Mouse (Mus musculus): ENCODE results near the gene Pfkfb4.
A peak's percentile ranks its signal among the peaks of the same experiment; 100 is the strongest.

Pfkfb4 gene

DNA sequence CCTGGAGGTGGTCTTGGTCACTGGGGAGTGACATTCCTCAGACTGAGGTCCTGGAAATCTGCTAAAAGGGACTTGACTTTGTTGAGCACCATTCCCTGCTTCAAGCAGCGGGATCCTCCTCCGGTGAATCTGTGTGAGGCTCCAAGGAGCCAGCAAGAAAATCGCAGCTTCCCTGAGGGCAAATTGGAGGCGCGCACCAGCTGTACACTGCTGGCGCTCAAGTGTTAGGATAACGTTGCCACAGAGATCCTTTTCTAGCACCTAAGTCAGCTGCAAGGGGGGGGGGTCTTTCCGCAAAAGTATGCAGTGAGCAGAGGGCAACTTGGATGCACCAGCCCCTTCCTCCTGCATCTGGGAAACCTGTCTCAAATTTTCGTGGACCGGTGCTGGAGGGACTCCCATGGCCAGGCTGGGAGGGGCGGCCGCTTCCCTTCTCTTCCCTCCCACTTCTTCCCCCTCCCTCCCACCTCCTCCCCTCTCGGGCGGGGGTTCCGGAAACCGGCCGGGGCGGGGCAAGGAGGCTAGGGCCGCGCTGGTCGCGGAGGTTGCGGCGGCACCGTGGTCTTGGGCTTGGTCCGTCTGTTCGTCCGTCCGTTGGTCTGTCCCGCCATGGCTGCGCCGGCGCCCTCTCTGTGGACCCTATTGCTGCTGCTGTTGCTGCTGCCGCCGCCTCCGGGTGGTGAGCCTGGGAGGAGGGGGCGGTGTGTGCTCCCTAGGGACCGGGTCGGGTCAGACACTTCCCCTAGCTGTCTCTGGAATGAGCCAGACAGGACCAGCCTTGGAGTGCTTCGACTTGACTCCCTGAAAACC is 46.7 kb downstream of the Pfkfb4 start, which contains the start of gene Shisa5:
Gene Shisa5, plus strand, starts transcription at position 480 of the 810 bp plus-strand sequence.
- DNase-seq (ENCODE audit: low spot score): no peak

- no peak for DNase-seq (ENCODE audit: low spot score)
Measured at GRCm38 (mm10) chr9:109038901-109039364, 47.4 kb downstream of the Pfkfb4 start.

- DNase-seq (ENCODE audit: low spot score): no peak
Measured at GRCm38 (mm10) chr9:109039681-109040080, 48.1 kb downstream of the Pfkfb4 start.

GRCm38 (mm10) chr9:109040216-109040615 is 48.6 kb downstream of the Pfkfb4 start:
- DNase-seq (ENCODE audit: low spot score): no peak

GRCm38 (mm10) chr9:109040906-109041305 is 49.3 kb downstream of the Pfkfb4 start:
- no peak for DNase-seq (ENCODE audit: low spot score)

- no peak for DNase-seq (ENCODE audit: low spot score)
Measured at GRCm38 (mm10) chr9:109041351-109041750, 49.8 kb downstream of the Pfkfb4 start.

- peak; percentile 54 for DNase-seq (ENCODE audit: low spot score)
Measured at GRCm38 (mm10) chr9:109046306-109046705, 54.7 kb downstream of the Pfkfb4 start.

DNA sequence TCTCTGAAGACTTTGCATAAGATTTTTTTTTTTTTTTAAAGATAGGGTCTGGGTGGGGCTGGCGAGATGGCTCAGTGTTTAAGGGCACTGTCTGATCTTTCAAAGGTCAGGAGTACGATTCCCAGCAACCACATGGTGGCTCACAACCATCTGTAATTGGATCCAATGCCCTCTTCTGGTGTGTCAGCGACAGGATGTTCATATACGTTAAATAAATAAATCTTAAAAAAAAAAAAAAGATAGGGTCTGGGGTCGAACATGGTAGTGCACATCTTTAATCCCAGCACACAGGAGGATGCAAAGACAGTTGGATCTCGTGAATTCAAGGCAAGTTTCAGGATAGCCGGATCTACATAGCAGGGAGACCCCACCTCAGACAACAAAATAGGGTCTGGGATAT is 57.7 kb downstream of the Pfkfb4 start:
- no peak for DNase-seq (ENCODE audit: low spot score)

DNA sequence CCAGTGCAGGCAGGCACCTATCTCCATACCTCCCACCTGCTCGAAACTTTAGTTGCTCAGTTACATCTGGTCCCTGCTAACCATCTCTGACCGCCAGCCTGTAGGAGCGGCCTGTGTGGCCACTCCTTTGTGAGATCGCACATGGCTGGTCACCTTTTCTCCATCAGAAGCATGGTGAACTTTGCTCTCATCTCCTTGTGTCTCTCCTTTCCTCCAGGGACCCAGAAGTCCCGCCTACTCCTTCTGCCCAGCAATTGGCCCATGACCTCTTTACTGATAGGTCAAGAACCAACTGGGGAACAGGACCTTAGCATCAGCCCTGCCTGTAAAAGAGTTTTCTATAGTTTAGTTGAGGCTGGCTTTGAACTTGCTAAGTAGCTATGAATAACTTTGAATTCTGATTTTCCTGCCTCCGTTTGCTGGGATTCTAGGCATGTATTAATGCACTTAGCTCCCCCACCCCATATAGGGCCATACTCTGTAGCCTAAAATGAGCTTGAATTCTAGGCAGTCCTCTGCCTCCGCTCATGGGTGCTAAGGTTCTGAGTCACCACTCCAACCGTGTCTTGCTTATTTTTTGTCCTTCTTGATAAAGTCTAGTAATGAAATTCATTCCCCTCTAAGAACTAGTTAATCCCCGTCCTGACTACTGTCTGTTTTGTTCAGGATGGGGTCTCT is 58.6 kb downstream of the Pfkfb4 start:
- no peak for DNase-seq (ENCODE audit: low spot score)

- DNase-seq (ENCODE audit: low spot score): no peak
Measured at GRCm38 (mm10) chr9:109050674-109050997, 59.1 kb downstream of the Pfkfb4 start.

GRCm38 (mm10) chr9:109051011-109051501 is 59.5 kb downstream of the Pfkfb4 start:
- DNase-seq (ENCODE audit: low spot score): no peak

DNA sequence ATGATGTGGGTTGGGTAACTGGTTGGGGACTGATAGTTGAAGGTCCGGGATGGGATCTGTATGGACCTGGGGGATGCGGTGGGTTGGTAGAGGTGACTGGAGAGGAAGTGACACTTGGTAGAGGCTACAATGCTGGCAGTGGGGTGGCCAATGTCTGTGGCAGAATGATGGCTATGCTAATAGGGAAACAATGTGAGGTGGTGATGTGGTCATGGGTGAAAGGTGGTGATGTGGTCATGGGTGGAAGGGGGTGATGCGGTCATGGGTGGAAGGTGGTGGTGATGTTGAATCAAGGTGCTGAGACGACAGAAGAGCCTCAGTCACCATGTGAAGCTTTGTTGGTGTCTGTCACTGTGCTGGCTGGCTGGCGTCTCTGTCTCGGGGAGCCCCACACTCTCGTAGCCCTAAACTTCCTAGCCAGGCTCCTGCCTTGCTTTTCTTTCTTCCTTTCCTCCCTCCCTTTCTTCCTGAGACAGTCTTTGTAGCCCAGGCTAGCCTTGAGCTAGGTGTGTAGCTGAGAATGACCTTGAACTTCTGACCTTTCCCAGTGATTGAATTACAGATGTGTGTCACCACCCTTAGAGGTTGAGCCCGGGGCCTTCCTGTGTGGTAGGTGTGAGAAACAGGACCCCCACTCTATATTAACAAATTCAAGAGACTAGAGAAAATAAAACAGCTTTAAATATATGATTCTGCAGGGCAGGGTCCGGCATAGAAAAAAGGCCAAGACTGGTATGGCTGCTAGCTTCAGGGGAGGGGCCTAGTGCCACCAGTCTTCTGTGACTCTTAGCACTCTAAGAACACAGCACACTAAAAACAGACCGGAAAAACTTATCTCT is 60.3 kb downstream of the Pfkfb4 start:
- DNase-seq (ENCODE audit: low spot score): no peak

DNA sequence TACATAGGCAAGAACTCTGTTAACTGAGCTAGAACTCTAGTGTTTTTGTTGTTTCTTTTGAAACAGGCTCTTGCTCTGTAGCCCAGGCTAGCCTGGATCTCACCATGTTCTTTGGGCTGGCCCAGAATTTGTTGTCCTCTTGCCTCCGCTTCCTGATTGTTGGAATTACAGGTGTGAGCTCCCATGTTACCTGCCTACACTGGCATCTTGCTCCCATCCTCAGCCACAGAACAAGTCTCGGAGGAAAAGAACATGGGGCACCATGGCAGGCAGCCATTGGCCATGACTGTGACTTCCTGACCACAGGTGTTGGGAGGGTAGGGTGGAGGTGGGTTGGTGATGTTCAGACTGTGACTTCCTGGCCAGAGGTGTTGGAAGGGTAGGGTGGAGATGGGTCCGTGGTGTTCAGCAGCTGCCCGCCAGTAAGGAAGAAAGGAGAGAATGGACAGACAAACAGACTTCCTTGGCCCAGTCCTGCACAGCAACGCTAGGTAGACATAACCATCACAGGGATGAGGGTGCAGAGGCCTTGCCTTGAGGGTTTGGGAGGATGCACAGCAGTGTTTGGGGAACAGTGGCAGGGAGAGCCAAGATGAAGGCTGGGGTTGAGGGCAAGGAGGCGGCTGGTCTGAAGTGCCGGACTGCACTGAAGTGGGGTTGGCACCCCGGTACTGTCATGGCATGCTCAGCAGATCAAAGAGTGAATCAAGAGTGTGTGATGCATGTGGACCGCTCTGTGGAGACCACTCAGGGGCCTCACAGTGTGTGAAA is 61.1 kb downstream of the Pfkfb4 start:
- DNase-seq (ENCODE audit: low spot score): no peak

DNA sequence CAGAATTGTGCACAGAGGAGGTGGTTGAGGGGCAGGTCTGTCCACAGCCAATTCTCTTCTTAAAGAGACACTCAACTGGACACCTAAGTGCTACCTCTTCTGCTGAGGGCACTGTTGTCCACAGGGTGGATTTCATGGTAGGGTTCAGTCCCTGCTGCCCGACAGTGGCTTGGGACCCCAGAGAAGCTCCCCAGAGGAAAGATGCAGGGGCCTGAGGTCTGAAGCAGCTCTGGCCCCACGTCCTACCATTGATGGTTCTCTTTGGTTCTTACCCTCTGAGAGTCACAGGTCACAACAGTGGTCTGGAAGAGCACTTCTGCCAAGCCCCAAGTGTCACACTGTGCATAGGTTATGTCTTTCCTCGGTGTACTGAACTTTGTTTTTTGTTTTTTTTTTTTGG is 61.8 kb downstream of the Pfkfb4 start:
- DNase-seq (ENCODE audit: low spot score): no peak

GRCm38 (mm10) chr9:109053851-109054250 is 62.3 kb downstream of the Pfkfb4 start:
- DNase-seq (ENCODE audit: low spot score): no peak

- no peak for DNase-seq (ENCODE audit: low spot score)
Measured at GRCm38 (mm10) chr9:109054712-109055111, 63.1 kb downstream of the Pfkfb4 start.

DNA sequence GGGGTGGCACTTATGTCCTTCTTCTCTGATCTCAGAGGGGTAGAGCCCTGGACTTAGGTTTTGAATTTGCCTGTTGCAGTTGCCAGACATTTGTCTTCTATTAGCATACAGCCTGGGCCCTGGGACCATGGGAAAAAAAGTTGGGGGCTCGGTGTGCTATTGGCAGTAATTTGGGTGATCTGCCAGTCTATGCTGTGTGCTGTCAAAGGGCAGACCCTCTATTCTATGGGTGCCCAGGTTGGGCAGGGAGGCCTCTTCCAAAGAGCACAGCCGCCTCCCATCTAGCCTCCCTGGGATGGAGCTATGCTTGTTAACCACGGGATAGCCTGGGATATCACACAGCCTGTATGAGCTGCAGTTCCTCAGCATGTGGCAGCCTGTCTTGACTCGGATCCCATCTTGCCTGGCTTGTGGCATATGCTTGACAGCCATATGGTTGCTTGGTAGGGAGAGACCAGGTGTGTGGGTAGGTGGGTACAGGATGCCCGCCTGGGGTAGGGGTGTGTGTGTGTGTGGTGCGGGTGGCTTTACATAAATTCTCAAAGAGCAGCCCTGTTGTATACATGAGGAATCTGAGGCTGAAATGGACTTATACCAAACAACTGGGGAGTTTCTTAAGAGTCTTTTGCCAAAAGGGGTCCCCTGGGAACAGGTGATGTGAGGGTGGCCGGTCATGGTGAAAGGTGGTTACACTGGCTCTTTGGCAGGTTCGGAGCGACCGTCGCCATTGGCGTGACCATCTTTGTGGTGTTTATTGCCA is 63.9 kb downstream of the Pfkfb4 start:
- no peak for DNase-seq (ENCODE audit: low spot score)

- no peak for DNase-seq (ENCODE audit: low spot score)
Measured at GRCm38 (mm10) chr9:109056081-109056690, 64.6 kb downstream of the Pfkfb4 start.

DNA sequence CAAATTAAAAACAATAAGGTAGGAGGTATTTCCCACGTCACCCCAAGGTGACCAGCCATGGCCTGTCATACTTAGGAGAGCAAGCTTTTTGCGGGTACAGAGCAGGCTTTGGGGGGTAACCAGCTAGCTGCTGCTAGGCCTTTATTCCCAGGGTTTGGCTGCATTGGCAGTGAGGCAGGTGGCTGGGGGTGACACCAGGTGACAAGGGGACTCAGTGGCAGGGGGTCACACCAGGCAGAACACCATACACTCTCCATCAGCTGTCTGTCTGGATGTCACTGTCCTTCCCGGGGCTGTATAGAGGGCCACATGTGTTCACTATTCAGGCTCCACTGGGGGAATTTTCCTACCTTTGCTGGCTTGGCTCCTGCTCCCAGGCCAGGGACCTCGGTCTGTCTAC is 65.3 kb downstream of the Pfkfb4 start:
- DNase-seq (ENCODE audit: low spot score): no peak

DNA sequence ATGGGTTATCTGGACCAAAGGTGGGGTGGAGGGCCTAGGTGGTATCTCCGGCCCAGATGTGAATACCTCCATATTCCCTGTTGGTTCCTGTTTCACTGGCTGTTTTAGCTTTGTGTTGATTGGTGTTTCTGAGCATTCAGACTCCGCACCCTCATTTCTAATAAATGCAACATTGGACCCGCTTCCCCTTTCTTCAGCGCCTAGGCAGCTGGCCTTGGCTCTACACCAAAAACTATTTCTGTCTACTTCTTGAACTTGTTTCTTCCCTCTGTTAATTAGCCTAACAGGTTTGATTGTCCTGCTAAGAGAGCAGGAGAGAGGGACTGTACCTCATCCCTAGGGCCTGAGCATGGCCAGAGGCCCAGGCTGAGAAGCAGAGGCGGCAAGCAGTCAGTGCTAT is 66.0 kb downstream of the Pfkfb4 start:
- no peak for DNase-seq (ENCODE audit: low spot score)

Data from c-Kit-positive CD71-positive TER-119-positive erythroid progenitor cells, embryonic 14.5 days (primary cell).